Mouse (Mus musculus) MEL (cell line): Measurements from ENCODE around the gene Rln1.

Experiments used
- GABPA ChIP-seq: IDR thresholded peaks from 2 replicates; pipeline ENCODE4 v1.6.1; 2012; ENCODE audit warnings: low read depth, mild to moderate bottlenecking, inconsistent platforms, low read length, improper control_type of control experiment, moderate library complexity
- MAX ChIP-seq: IDR thresholded peaks from 2 replicates; pipeline ENCODE4 v1.6.1; 2011; ENCODE audit warnings: low read length, improper control_type of control experiment
- POLR2A ChIP-seq, 2 experiments: IDR thresholded peaks; 2 replicates each; pipeline ENCODE4 v1.6.1; 2011 to 2012; ENCODE audit warnings: low read length in 2 of 2, mild to moderate bottlenecking in 2 of 2, control low read depth in 1 of 2, improper control_type of control experiment in 1 of 2, low read depth in 1 of 2, moderate library complexity in 1 of 2; ENCODE audit not compliant: control insufficient read depth in 1 of 2, insufficient read depth in 1 of 2, poor library complexity in 1 of 2
- ZC3H11A ChIP-seq: IDR thresholded peaks from 2 replicates; pipeline ENCODE4 v1.6.1; 2012; ENCODE audit warnings: low read depth, mild to moderate bottlenecking, inconsistent platforms, low read length, improper control_type of control experiment

- TF ChIP-seq ZC3H11A (no peak), POLR2A (IDR thresholded peaks at IDR 0.05; ENCODE audit: control insufficient read depth in 1 of 2, insufficient read depth in 1 of 2, low read depth in 1 of 2, low read length in 2 of 2, poor library complexity in 1 of 2) (no peak), GABPA (no peak), MAX (no peak)
Measured at GRCm38 (mm10) chr19:29368671-29369309, 34.3 kb upstream of the Rln1 start.
